ENCODE assay signal across 8 mouse cellular contexts in the genomic region with DNA sequence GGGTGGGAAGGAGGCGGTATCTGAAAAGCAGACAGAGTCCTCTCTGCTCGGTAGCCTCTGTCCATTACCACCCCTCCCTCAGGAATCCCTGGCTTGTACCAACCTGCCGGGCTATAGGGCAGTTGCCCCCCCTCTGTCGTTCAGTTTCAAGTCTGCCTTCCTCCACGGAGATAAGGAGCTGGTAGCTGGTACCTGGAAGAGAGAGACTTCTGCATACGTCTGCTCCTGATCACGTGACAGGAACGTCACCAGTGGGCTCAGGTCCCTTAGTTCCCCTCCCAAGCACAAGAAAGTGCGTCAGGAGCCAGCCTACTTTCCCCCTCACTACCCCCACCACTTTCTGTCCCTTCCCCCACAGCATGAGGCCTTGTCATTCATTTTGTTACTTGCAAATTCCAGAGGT. TPM values are rescaled to one million over a fixed set of nuclear protein-coding genes. Genes with fewer than 3 reads are reported as not detected.
A peak's percentile ranks its signal among the peaks of the same experiment; 100 is the strongest.
DNase-seq lines count a peak whose midpoint lies in the region; ATAC-seq and TF ChIP-seq lines count a peak whose summit lies in the region.

Gene Tceal5, minus strand, starts transcription at position 213 of the 403 bp plus-strand sequence.

- H3K27ac ChIP-seq in kidney, embryonic 15.5 days, result no peak within 1 kb of the TSS
- H3K27ac ChIP-seq in embryonic facial prominence, embryonic 12.5 days, result no peak within 1 kb of the TSS
- H3K27ac ChIP-seq in heart, embryonic 14.5 days (replicated peaks in 1 of 2; ENCODE audit: control insufficient read depth in 1 of 2, insufficient read depth in 1 of 2, low read depth in 2 of 2, low read length in 2 of 2), result peak within 1 kb of the TSS; percentile 14 to 50; a peak in 3 of 4 replicates
- no peak within 1 kb of the TSS for H3K27ac ChIP-seq in small intestine, adult 2 months (ENCODE audit: insufficient read depth, low read depth, low read length)

- no peak for TF ChIP-seq POLR2A in small intestine, adult 2 months (IDR thresholded peaks at IDR 0.05; ENCODE audit: low read depth, low read length)

- 25% methylated on average over 9 of the region's 9 CpGs for WGBS in kidney, embryonic 15.5 days
- WGBS in embryonic facial prominence, embryonic 12.5 days, result 17% methylated on average over 9 of the region's 9 CpGs
- 19% methylated on average over 9 of the region's 9 CpGs for WGBS in heart, embryonic 14.5 days
- WGBS in small intestine, adult 2 months, result 9% methylated on average over 9 of the region's 9 CpGs

- H3K27me3 ChIP-seq in kidney, embryonic 15.5 days, result peaks cover 38% of the 10 kb centered on the region
- no peaks in the 10 kb centered on the region for H3K27me3 ChIP-seq in embryonic facial prominence, embryonic 12.5 days
- no peaks in the 10 kb centered on the region for H3K27me3 ChIP-seq in heart, embryonic 14.5 days (ENCODE audit: control insufficient read depth, insufficient read depth, low read length)
- H3K27me3 ChIP-seq in small intestine, adult 2 months (ENCODE audit: control insufficient read depth, insufficient read depth, low read length), result no peaks in the 10 kb centered on the region

- no peaks in the 10 kb centered on the region for H3K9me3 ChIP-seq in kidney, embryonic 15.5 days (replicated peaks)
- no peaks in the 10 kb centered on the region for H3K9me3 ChIP-seq in embryonic facial prominence, embryonic 12.5 days
- no peaks in the 10 kb centered on the region for H3K9me3 ChIP-seq in heart, embryonic 14.5 days (ENCODE audit: control insufficient read depth, low read length)

- ATAC-seq in kidney, embryonic 15.5 days (replicated peaks; ENCODE audit: low FRiP score), result peak; percentile 58; the same call in 1 of the 2 replicates
- 0 out of 2 replicates have a peak, but pooled peaks have one; percentile 52 for ATAC-seq in embryonic facial prominence, embryonic 12.5 days (ENCODE audit: insufficient number of reproducible peaks, insufficient read depth, low FRiP score, low TSS enrichment)
- ATAC-seq in heart, embryonic 14.5 days (ENCODE audit: insufficient number of reproducible peaks, insufficient read depth, low FRiP score, low read depth), result no peak; the same call in 1 of the 2 replicates

- peak within 1 kb of the TSS; percentile 57 for H3K4me2 ChIP-seq in kidney, embryonic 15.5 days
- H3K4me2 ChIP-seq in embryonic facial prominence, embryonic 12.5 days (replicated peaks), result peak within 1 kb of the TSS; percentile 49
- peak within 1 kb of the TSS; percentile 64 for H3K4me2 ChIP-seq in heart, embryonic 14.5 days (ENCODE audit: low read length)

- peak within 1 kb of the TSS; percentile 42 for H3K4me3 ChIP-seq in kidney, embryonic 15.5 days (replicated peaks)
- H3K4me3 ChIP-seq in embryonic facial prominence, embryonic 12.5 days, result peak within 1 kb of the TSS; percentile 42
- peak within 1 kb of the TSS; percentile 45 to 54 for H3K4me3 ChIP-seq in heart, embryonic 14.5 days (ENCODE audit: control insufficient read depth in 1 of 2, insufficient read depth in 1 of 2, low read depth in 1 of 2, low read length in 2 of 2)
- peak within 1 kb of the TSS; percentile 45 for H3K4me3 ChIP-seq in small intestine, adult 2 months (ENCODE audit: low read depth, low read length)

- H3K4me1 ChIP-seq in kidney, embryonic 15.5 days, result no peaks in the 10 kb centered on the region; the same call in 1 of the 2 replicates
- H3K4me1 ChIP-seq in embryonic facial prominence, embryonic 12.5 days, result no peaks in the 10 kb centered on the region
- no peaks in the 10 kb centered on the region for H3K4me1 ChIP-seq in heart, embryonic 14.5 days (ENCODE audit: control insufficient read depth in 2 of 2, insufficient read depth in 2 of 2, low read length in 2 of 2)
- no peaks in the 10 kb centered on the region for H3K4me1 ChIP-seq in small intestine, adult 2 months (ENCODE audit: control insufficient read depth, insufficient read depth, insufficient read length, low read length)

- no peak within 1 kb of the TSS for H3K9ac ChIP-seq in kidney, embryonic 15.5 days
- H3K9ac ChIP-seq in embryonic facial prominence, embryonic 12.5 days, result peak within 1 kb of the TSS; percentile 4; the same call in 1 of the 2 replicates
- H3K9ac ChIP-seq in heart, embryonic 14.5 days (ENCODE audit: low read length), result peak within 1 kb of the TSS; percentile 48

- no peaks in the 10 kb centered on the region for H3K36me3 ChIP-seq in kidney, embryonic 15.5 days
- no peaks in the 10 kb centered on the region for H3K36me3 ChIP-seq in embryonic facial prominence, embryonic 12.5 days
- H3K36me3 ChIP-seq in heart, embryonic 14.5 days (ENCODE audit: control insufficient read depth, insufficient read depth, low read length), result no peaks in the 10 kb centered on the region
- no peaks in the 10 kb centered on the region for H3K36me3 ChIP-seq in small intestine, adult 2 months (ENCODE audit: control insufficient read depth, insufficient read depth, low read length)

- no peak for TF ChIP-seq CTCF in small intestine, adult 2 months (IDR thresholded peaks at IDR 0.05; ENCODE audit: extremely low read depth, insufficient read length, insufficient replicate concordance, low read depth, low read length)

- no peak for DNase-seq in kidney, adult 9 months
- DNase-seq in layer of hippocampus, postnatal 36 days, result peak; percentile 27 to 49
- peak; percentile 0 for DNase-seq in lung, postnatal 25 days (ENCODE audit: low spot score)
- no peak for DNase-seq in thymus, postnatal 25 days

RNA-seq across cellular contexts. Expression of gene Tceal5, which starts in this region (rescaled TPM):
- 3.4 and 3.7 TPM in 2 replicates for polyA plus RNA-seq in kidney, embryonic 15.5 days (2015; fragmentation: Nextera tagmentation; extraction: Ambion mirVana)
- 9.8 and 10.9 TPM in 2 replicates for polyA plus RNA-seq in embryonic facial prominence, embryonic 12.5 days (2016; fragmentation: Nextera tagmentation; extraction: Ambion mirVana)
- polyA plus RNA-seq in heart, embryonic 14.5 days (2014; fragmentation: Nextera tagmentation; extraction: Ambion mirVana), result 5.6 and 6.9 TPM in 2 replicates
- total RNA-seq in layer of hippocampus, postnatal 36 days (2021), result 100 to 1,000 TPM in 1 of 2 experiments, 10 to 100 TPM in 1; 98.7 to 127 TPM
- polyA plus RNA-seq in small intestine, adult 2 months (2012; rRNA removed), result 0.15 TPM in 1 of 2 replicates, not detected in the other

Comparison
In these comparisons a context has a peak if more than half of its experiments do, and no peak if none do; other contexts are left out.
1. H3K27ac ChIP-seq: peak in heart, embryonic 14.5 days (2 of 2); none in kidney, embryonic 15.5 days (single experiment), embryonic facial prominence, embryonic 12.5 days (single experiment) and small intestine, adult 2 months (single experiment).
2. DNase-seq: peak in layer of hippocampus, postnatal 36 days (2 of 2) and lung, postnatal 25 days (single experiment); none in kidney, adult 9 months (single experiment) and thymus, postnatal 25 days (single experiment).
3. Peak in every context shown above with its lines, with median percentiles within 50 percentile points of each other: H3K4me2 ChIP-seq and H3K4me3 ChIP-seq.